Mouse (Mus musculus) 3T3-L1 (cell line): Measurements from ENCODE around the gene Spsb3.
A peak's percentile ranks its signal among the peaks of the same experiment; 100 is the strongest.

Source experiments
- DNase-seq: peaks from one replicate; pipeline ENCODE4 v3.0.0-alpha.2; 2015; ENCODE audit warnings: low read depth, low spot score

Gene Spsb3

GRCm38 (mm10) chr17:24896241-24896992, 10.0 kb downstream of the Spsb3 start, which contains the start of gene Nme3:
Nme3 (plus strand) TSS chr17:24896500.
- DNase-seq = peak; percentile 82

GRCm38 (mm10) chr17:24896993-24897269, 10.5 kb downstream of the Spsb3 start:
- no peak for DNase-seq

DNA sequence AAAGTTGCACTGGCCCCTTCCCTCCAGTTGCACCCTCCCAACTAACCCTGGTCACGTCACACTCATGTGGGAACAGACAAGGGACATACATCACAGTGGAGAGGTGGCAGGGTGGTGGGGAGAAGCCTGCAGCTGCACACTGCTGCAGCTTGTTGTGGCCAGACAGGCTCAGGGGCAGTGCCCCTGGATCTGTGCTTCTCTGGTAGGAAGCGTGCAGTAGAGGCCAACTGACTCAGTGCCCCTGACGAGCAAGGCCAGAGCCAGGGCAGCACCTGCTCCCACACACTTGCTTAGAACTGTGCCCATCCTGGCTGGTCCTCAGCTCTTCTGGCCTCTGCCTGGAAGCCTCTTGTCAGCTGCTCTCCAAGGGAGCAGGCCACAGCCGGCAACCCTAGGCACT, 11.2 kb downstream of the Spsb3 start:
- DNase-seq = no peak

DNA sequence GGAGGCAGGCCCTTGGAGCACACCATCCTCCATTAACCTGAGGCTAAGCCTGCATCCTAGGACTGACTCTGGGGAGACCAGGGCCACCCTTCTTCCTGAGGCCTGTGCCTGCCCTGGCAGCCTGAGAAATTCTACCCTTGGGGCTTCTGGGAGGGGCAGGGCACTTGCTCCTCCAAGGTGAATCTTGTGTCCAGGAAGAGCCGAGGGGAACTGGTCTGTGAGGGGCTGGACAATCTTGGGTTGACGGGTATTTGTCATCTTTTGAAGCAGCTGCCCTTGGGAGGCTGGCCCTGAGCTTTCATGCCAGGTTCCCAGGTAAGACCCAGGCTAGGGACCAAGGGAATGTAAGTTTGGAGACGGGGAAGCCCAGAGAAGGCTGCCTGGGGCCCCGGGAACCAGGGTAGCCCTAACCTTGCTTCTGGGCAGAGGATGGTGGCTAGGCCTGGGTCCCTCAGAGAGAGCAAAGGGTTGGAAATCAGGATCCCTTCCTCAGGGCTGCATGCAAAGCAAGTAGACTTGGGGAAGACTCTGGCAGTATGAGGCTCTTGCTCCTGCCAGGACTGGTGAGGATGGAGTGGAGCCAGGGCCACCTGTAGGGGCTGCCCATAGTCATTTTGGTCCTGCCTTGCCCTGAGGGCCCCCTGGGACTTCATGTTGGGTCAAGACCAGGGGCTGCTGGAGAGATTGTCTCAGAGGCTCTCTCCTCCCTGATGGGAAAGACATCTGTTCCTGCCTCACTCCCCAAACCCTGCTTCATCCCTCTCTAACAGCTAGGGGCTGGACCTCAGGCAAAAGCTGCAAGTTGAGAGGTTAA, 11.8 kb downstream of the Spsb3 start:
- no peak for DNase-seq

DNA sequence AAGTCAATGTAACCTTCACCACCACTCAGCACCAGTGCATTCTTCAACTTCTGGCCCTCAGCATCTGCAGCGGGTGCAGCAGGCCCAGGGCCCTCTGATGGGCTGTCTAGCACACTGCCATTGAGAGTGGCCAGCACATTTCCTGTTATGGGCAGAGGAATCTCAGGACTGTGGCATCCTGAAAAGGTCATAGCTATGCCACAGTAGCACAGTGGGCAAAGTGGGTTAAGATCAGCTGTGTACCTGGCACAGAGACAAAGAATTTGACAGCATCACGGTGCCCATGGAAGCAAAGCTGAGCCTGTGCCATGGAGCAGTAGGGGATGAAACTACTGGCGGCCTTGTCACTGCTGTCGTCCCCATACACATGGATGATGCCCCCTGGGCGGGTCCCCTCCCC, 12.7 kb downstream of the Spsb3 start:
- no peak for DNase-seq

DNA sequence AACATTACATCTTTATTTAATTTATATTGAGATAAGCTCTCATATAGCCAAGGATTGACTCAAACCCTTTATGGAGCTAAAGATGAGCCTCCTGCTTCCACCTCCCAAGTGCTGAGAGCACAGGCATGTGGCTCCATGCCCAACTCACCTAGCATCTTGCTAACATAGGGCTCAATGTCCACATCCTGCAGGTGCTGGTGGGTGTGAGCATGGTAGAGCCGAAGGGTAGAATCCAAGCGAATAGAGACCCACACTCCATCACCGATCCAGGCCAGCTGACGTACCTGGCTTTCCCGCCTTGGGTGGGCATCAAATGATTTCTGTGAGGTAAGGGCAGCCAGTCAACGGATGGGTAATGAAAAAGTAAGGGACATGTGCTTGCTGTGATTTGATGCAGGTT, 13.6 kb downstream of the Spsb3 start:
- no peak for DNase-seq

DNA sequence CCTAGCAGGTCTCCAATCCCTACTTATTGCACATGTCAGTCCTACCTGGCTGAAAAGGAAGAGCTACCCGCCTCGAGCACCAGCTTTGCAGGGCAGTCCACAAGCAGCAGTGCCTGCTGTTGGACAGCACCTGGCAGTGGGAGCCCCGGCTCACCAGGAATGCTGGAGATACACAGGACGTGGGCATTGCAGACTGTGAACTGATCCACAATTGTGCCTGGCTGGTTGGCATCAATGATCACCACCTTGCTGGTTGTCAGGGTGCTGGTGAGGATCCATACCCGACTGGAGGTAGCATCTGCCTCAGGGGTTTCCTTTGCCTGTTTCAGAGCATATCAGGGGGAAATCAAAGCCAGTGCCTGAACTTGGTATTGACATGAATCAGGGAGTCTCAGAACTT, 15.7 kb downstream of the Spsb3 start:
- no peak for DNase-seq

DNA sequence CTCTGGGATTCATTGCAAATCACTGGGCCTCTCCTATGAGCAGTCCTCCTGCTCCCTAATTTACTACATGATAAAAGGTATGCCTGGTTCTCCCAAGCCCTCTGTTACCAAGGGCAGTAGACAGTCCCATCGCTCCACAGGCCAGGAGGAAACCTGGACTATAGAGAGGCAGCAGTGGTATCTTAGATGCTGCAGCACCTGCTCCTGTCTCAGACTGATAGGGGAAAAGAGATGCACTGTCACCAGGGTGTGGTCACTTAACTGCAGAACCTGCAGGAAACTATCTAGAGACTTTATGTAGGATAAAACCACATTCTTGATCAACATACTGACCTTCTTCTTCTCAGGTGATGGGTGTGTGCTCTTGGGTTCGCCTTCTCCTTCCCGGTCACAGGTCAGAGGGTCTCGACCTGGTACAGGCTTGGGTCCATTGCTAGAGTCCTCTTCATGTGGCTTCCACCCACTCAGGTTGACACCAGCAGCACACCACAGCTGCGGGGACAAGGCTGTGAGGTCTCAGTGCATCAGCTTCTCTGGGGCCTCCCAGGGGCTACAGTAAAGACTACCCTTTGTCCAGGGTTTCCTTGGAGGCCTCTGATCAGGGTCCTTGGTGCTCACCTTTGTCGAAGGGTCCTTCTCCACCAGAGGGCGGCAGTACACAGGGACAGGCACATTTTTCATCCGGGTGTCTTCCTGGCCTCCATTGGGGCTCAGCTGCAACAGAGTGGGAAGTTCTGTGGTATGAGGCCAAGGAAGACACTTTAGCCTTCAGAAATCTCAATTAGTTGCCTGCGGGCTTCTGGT, 16.4 kb downstream of the Spsb3 start:
- peak; percentile 71 for DNase-seq

DNA sequence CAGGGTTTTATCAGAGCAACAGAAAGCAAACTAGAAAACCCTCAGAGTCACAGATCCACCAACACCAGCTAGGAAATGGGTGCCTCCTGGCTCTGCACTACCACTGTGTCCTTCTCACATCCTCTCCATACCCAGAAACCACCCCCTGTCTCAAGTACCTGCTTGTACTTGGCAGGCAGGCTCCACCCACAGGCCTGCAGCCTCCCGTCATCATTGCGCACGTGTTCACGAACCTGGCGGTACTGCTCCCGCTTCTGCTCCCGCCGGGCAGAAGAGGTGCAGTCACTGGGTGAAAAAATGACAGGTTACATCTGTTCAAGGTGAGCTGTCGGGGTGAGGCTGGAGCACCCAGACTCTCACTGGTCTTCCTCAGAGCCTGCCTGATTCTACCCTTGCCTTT, 17.3 kb downstream of the Spsb3 start:
- DNase-seq = no peak

DNA sequence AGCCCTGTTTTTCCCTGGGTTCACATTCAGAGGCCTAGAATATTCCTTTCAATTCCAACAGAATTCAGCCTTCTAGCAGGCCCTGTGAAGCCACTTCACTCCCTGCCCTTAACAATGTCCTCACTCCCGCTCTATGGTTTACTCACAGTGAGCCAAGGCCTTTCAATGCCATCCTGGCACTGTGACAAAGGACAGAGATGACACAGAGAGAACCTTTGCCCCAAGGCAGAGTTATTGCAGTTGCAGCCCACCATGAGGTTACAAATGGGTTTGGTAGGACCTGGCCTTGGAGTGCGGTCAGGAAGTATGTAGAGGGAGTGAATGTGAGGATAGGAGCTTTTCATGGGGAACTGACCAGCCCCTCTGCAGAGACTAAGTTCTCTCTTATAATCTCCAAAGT, 21.1 kb downstream of the Spsb3 start:
- no peak for DNase-seq

DNA sequence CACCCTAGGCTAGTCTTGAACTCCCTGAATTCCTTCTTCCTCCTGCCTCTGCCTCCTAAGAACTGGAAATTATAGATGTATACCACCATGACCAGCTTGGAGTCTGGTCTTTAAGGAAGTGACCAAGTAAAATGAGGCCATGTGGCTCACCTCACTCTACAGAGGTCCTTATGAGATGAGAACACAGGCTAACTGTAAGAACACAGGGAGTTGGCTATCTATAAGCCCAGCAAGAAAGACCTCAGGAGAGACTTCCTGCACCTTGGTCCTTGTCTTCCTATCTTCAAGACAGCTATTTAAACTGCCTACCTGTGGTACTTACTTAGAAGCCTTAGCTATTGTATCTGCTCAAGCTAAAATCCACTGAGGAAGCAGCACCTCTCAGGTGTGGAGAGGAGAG, 27.5 kb downstream of the Spsb3 start:
- DNase-seq = no peak

- DNase-seq = no peak
These were observed 36.8 kb downstream of the Spsb3 start for GRCm38 (mm10) chr17:24923246-24923645.

DNA sequence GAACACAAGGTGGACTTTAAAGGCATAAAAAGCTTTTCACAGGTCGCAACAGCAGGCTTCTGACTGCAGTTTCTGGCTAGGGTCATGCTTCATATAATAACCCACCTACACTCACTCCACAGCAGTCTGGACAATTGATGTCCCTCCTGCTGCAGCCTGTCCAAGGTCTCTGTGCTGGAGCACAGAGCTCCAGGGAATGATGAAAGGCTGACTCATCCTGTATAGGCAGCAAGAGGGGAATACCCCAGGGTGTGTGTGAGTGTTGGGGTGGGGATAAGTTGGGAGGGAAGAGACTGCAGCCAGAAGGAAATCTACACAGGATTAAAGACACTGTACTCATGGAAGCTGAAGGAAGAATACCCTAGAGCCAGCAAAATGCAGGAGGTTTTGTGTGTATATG, 43.1 kb downstream of the Spsb3 start:
- DNase-seq = peak; percentile 94

GRCm38 (mm10) chr17:24932431-24932830, 46.0 kb downstream of the Spsb3 start:
- peak; percentile 11 for DNase-seq

GRCm38 (mm10) chr17:24933163-24933562, 46.7 kb downstream of the Spsb3 start:
- no peak for DNase-seq

GRCm38 (mm10) chr17:24934926-24935325, 48.5 kb downstream of the Spsb3 start:
- peak; percentile 76 for DNase-seq

- peak; percentile 9 for DNase-seq
These were observed 49.2 kb downstream of the Spsb3 start for GRCm38 (mm10) chr17:24935666-24936065.

GRCm38 (mm10) chr17:24936259-24937237, 50.1 kb downstream of the Spsb3 start, which contains the start of gene Mapk8ip3:
Mapk8ip3 (minus strand) TSS chr17:24936977.
- DNase-seq = peak; percentile 92

DNA sequence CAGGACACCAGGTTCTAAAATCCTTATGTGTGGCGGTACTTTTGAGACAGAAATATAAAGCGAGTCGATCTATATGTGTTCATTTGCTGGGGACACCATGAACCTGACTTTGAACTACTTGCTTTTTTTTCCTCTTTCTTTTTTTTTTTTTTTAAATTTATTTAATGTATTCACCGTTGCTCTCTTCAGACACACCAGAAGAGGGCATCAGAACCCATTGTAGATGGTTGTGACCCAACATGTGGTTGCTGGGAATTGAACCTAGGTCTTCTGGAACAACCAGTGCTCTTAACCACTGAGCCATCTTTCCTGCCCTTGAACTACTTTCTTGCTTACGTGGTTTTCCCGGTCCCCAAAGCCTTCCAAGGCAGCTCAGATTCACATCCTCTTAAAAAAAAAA, 50.8 kb downstream of the Spsb3 start:
- no peak for DNase-seq
